Mouse (Mus musculus) CD4-positive, CD25-positive, alpha-beta regulatory T cell, adult 2 months (primary cell): Measurements from ENCODE around the gene Cdk5.
"Not testable (repeated sequence)": the region's sequence is repeated elsewhere in the genome, so short reads cannot be mapped to it uniquely, and the experiment has no call there.

Experiments used
- DNase-seq: peaks from one replicate; pipeline ENCODE4 v3.0.0-alpha.2; 2012; ENCODE audit warnings: low read depth, low spot score

The Cdk5 gene

GRCm38 (mm10) chr5:24400362-24400761 is 23.0 kb downstream of the Cdk5 start:
- DNase-seq: no peak

GRCm38 (mm10) chr5:24399686-24400085 is 23.6 kb downstream of the Cdk5 start:
- DNase-seq: no peak

- not testable (repeated sequence) for DNase-seq
Measured at GRCm38 (mm10) chr5:24396254-24396653, 27.1 kb downstream of the Cdk5 start.

GRCm38 (mm10) chr5:24394165-24394894 is 29.0 kb downstream of the Cdk5 start:
- peak; percentile 95 for DNase-seq

GRCm38 (mm10) chr5:24393392-24393997 is 29.8 kb downstream of the Cdk5 start, which contains the start of gene Abcb8:
Gene Abcb8 (plus strand): TSS chr5:24393663.
- DNase-seq: peak; percentile 94

GRCm38 (mm10) chr5:24392724-24393123 is 30.6 kb downstream of the Cdk5 start:
- DNase-seq: no peak

- DNase-seq: no peak
Measured at GRCm38 (mm10) chr5:24391864-24392263, 31.5 kb downstream of the Cdk5 start, which contains the start of gene Atg9b. Gene Atg9b (minus strand): TSS chr5:24392143.

GRCm38 (mm10) chr5:24389658-24390020 is 33.7 kb downstream of the Cdk5 start:
- no peak for DNase-seq

- DNase-seq: peak; percentile 74
Measured at GRCm38 (mm10) chr5:24389011-24389657, 34.2 kb downstream of the Cdk5 start.

GRCm38 (mm10) chr5:24388246-24388915 is 34.9 kb downstream of the Cdk5 start:
- no peak for DNase-seq

GRCm38 (mm10) chr5:24387264-24388241 is 35.8 kb downstream of the Cdk5 start:
- peak; percentile 69 for DNase-seq

GRCm38 (mm10) chr5:24385887-24386550 is 37.3 kb downstream of the Cdk5 start:
- DNase-seq: no peak

GRCm38 (mm10) chr5:24385374-24385773 is 38.0 kb downstream of the Cdk5 start:
- no peak for DNase-seq

GRCm38 (mm10) chr5:24384407-24384806 is 38.9 kb downstream of the Cdk5 start:
- DNase-seq: peak; percentile 73

GRCm38 (mm10) chr5:24383026-24383859 is 40.1 kb downstream of the Cdk5 start:
- DNase-seq: peak; percentile 97

- DNase-seq: no peak
Measured at GRCm38 (mm10) chr5:24381988-24382387, 41.3 kb downstream of the Cdk5 start.

GRCm38 (mm10) chr5:24381486-24381885 is 41.8 kb downstream of the Cdk5 start:
- DNase-seq: no peak

GRCm38 (mm10) chr5:24380499-24380898 is 42.8 kb downstream of the Cdk5 start:
- no peak for DNase-seq

- DNase-seq: no peak
Measured at GRCm38 (mm10) chr5:24379501-24379900, 43.8 kb downstream of the Cdk5 start.
